Mouse (Mus musculus) intestine, postnatal 0 days (tissue): ENCODE data around the gene Gm8298. TPM values are rescaled to one million over a fixed set of nuclear protein-coding genes. Genes with fewer than 3 reads are reported as not detected.
A peak's percentile ranks its signal among the peaks of the same experiment; 100 is the strongest.
"Not testable (repeated sequence)": the region's sequence is repeated elsewhere in the genome, so short reads cannot be mapped to it uniquely, and the experiment has no call there.

Experiments
- ATAC-seq: fragments of 200-750 bp; cut with Nextera tagmentation; 2 replicates; pipeline ENCODE4 v1.8.0; 2017; ENCODE audit warnings: mild to moderate bottlenecking, moderate TSS enrichment, moderate library complexity
- H3K27ac ChIP-seq: fragments of 300-500 bp; sonication (generic); 2 replicates; pipeline ENCODE4 v1.5.1; 2014; ENCODE audit warnings: mild to moderate bottlenecking, low read depth, low read length, moderate library complexity
- H3K27me3 ChIP-seq: fragments of 300-500 bp; sonication (generic); replicated peaks from 2 replicates; pipeline ENCODE4 v1.6.1; 2014; ENCODE audit warnings: low read length, mixed read lengths; ENCODE audit not compliant: control insufficient read depth, insufficient read depth
- H3K36me3 ChIP-seq: fragments of 300-500 bp; sonication (generic); 2 replicates; pipeline ENCODE4 v1.6.1; 2014; ENCODE audit warnings: mild to moderate bottlenecking, moderate library complexity; ENCODE audit not compliant: control insufficient read depth, insufficient read depth
- H3K4me1 ChIP-seq: fragments of 300-500 bp; sonication (generic); replicated peaks from 2 replicates; pipeline ENCODE4 v1.6.1; 2014; ENCODE audit warnings: antibody characterized with exemption, low read length, mixed read lengths; ENCODE audit not compliant: control insufficient read depth, insufficient read depth
- H3K4me2 ChIP-seq: fragments of 300-500 bp; sonication (generic); replicated peaks from 2 replicates; pipeline ENCODE4 v1.6.1; 2014; ENCODE audit warnings: low read depth, mild to moderate bottlenecking, moderate library complexity
- H3K4me3 ChIP-seq: fragments of 300-500 bp; sonication (generic); 2 replicates; pipeline ENCODE4 v1.5.1; 2014; ENCODE audit warnings: low read depth, low read length
- H3K9ac ChIP-seq: fragments of 300-500 bp; sonication (generic); 2 replicates; pipeline ENCODE4 v1.6.1; 2014; ENCODE audit warnings: mild to moderate bottlenecking, low read depth, low read length
- H3K9me3 ChIP-seq: fragments of 300-500 bp; sonication (generic); 2 replicates; pipeline ENCODE4 v1.6.1; 2016; ENCODE audit warnings: mixed run types; ENCODE audit not compliant: control insufficient read depth
- CTCF ChIP-seq: sonication (generic); IDR thresholded peaks from 2 replicates; pipeline ENCODE4 v1.5.1; 2016; ENCODE audit warnings: low read depth, mild to moderate bottlenecking, control low read depth, antibody characterized with exemption, moderate library complexity
- WGBS: fragments of 180-500 bp; shearing (Covaris S2); extraction: QIAGEN DNeasy Blood & Tissue Kit; methylation state at CpG from one replicate; pipeline ENCODE4 v1.1.7; 2014; 5-methylcytosine and 5-hydroxymethylcytosine counted together
- polyA plus RNA-seq: library from polyadenylated mRNA; unstranded; fragments of >200 nt; fragmentation: Nextera tagmentation; extraction: Ambion mirVana; gene quantifications from 2 replicates; pipeline ENCODE4 v1.2.1, GENCODE M21; 2015

The Gm8298 gene
- not detected in 2 replicates for polyA plus RNA-seq

GRCm38 (mm10) chr3:59860751-59861150 lies at the start of gene Gm8298:
TSS of gene Gm8298 (plus strand) at chr3:59861051.
- H3K4me1 ChIP-seq, result no peaks in the 10 kb centered on the region
- H3K36me3 ChIP-seq, result no peaks in the 10 kb centered on the region
- H3K9me3 ChIP-seq, result no peaks in the 10 kb centered on the region
- H3K27ac ChIP-seq, result no peak within 1 kb of the TSS
- H3K9ac ChIP-seq, result no peak within 1 kb of the TSS
- no peaks in the 10 kb centered on the region for H3K27me3 ChIP-seq
- H3K4me3 ChIP-seq, result no peak within 1 kb of the TSS
- TF ChIP-seq CTCF, result no peak
- ATAC-seq, result no peak
- no peak within 1 kb of the TSS for H3K4me2 ChIP-seq
- WGBS, result 93% methylated on average over 2 of the region's 2 CpGs

GRCm38 (mm10) chr3:59813169-59813568 lies 47.7 kb upstream of the Gm8298 start:
- H3K27me3 ChIP-seq, result no peaks in the 10 kb centered on the region
- no peak for TF ChIP-seq CTCF
- no peaks in the 10 kb centered on the region for H3K9me3 ChIP-seq
- H3K4me3 ChIP-seq, result no peak overlapping the region
- no peak overlapping the region for H3K9ac ChIP-seq
- H3K4me1 ChIP-seq, result no peaks in the 10 kb centered on the region
- no peak for ATAC-seq
- H3K4me2 ChIP-seq, result no peak overlapping the region
- no peaks in the 10 kb centered on the region for H3K36me3 ChIP-seq
- H3K27ac ChIP-seq, result no peak overlapping the region

- H3K4me2 ChIP-seq, result no peak overlapping the region
- H3K36me3 ChIP-seq, result no peaks in the 10 kb centered on the region
- 17% methylated on average over 2 of the region's 2 CpGs for WGBS
- TF ChIP-seq CTCF, result peak; percentile 87
- H3K27ac ChIP-seq, result no peak overlapping the region
- H3K4me1 ChIP-seq, result no peaks in the 10 kb centered on the region
- no peak overlapping the region for H3K9ac ChIP-seq
- ATAC-seq, result no peak
- no peaks in the 10 kb centered on the region for H3K9me3 ChIP-seq
- H3K27me3 ChIP-seq, result no peaks in the 10 kb centered on the region
- no peak overlapping the region for H3K4me3 ChIP-seq
Measured at GRCm38 (mm10) chr3:59870765-59871164, 9.9 kb downstream of the Gm8298 start.

- not testable (repeated sequence) for H3K27ac ChIP-seq, H3K4me3 ChIP-seq, ATAC-seq, H3K36me3 ChIP-seq, H3K9me3 ChIP-seq, H3K9ac ChIP-seq, H3K4me2 ChIP-seq, H3K27me3 ChIP-seq, H3K4me1 ChIP-seq
- 76% methylated on average over 1 of the region's 1 CpGs for WGBS
Measured at GRCm38 (mm10) chr3:59877601-59878000, 16.8 kb downstream of the Gm8298 start.

- not testable (repeated sequence) for H3K9ac ChIP-seq, ATAC-seq, H3K4me1 ChIP-seq, H3K4me2 ChIP-seq, H3K27me3 ChIP-seq, H3K9me3 ChIP-seq, H3K36me3 ChIP-seq, H3K27ac ChIP-seq, H3K4me3 ChIP-seq
- WGBS, result 76% methylated on average over 7 of the region's 7 CpGs
Measured at GRCm38 (mm10) chr3:59879801-59880554, 19.1 kb downstream of the Gm8298 start.

- no peaks in the 10 kb centered on the region for H3K36me3 ChIP-seq
- H3K4me2 ChIP-seq, result no peak overlapping the region
- no peak for ATAC-seq
- no peaks in the 10 kb centered on the region for H3K4me1 ChIP-seq
- no peak overlapping the region for H3K27ac ChIP-seq
- H3K9me3 ChIP-seq, result no peaks in the 10 kb centered on the region
- no peaks in the 10 kb centered on the region for H3K27me3 ChIP-seq
- 56% methylated on average over 2 of the region's 2 CpGs for WGBS
- no peak overlapping the region for H3K4me3 ChIP-seq
- TF ChIP-seq CTCF, result no peak
- H3K9ac ChIP-seq, result no peak overlapping the region
Measured at GRCm38 (mm10) chr3:59893276-59893675, 32.4 kb downstream of the Gm8298 start.

- H3K27me3 ChIP-seq, result no peaks in the 10 kb centered on the region
- no peaks in the 10 kb centered on the region for H3K9me3 ChIP-seq
- no peaks in the 10 kb centered on the region for H3K4me1 ChIP-seq
- H3K36me3 ChIP-seq, result no peaks in the 10 kb centered on the region
- no peak for TF ChIP-seq CTCF
- 94% methylated on average over 2 of the region's 2 CpGs for WGBS
- no peak within 1 kb of the TSS for H3K4me3 ChIP-seq
- no peak within 1 kb of the TSS for H3K27ac ChIP-seq
- H3K9ac ChIP-seq, result no peak within 1 kb of the TSS
- no peak within 1 kb of the TSS for H3K4me2 ChIP-seq
- ATAC-seq, result no peak
Measured at GRCm38 (mm10) chr3:59924914-59925313, 64.1 kb downstream of the Gm8298 start, which contains the start of gene C130079G13Rik. TSS of gene C130079G13Rik (plus strand) at chr3:59925214.

Other genes with a start within 250 kb of the Gm8298 start
- gene Gm5538, start 131.3 kb upstream of the Gm8298 start, polyA plus RNA-seq, result not detected in 2 replicates
- not detected in 2 replicates for gene C130079G13Rik, start 64.2 kb downstream of the Gm8298 start, polyA plus RNA-seq
- gene Aadacl2, start 145.7 kb downstream of the Gm8298 start, polyA plus RNA-seq, result not detected in 2 replicates
- gene Aadac, start 164.7 kb downstream of the Gm8298 start, polyA plus RNA-seq, result 190 and 203 TPM in 2 replicates
- 2.4 and 3.1 TPM in 2 replicates for gene Sucnr1, start 220.8 kb downstream of the Gm8298 start, polyA plus RNA-seq